Mouse (Mus musculus): ENCODE measurements at regions not wholly inside any gene's neighbourhood (a gene's known extent, or its start where the extent isn't known, plus 50 kb on each side); places are given as distances from the start of the nearest gene placed in this dataset.

DNA sequence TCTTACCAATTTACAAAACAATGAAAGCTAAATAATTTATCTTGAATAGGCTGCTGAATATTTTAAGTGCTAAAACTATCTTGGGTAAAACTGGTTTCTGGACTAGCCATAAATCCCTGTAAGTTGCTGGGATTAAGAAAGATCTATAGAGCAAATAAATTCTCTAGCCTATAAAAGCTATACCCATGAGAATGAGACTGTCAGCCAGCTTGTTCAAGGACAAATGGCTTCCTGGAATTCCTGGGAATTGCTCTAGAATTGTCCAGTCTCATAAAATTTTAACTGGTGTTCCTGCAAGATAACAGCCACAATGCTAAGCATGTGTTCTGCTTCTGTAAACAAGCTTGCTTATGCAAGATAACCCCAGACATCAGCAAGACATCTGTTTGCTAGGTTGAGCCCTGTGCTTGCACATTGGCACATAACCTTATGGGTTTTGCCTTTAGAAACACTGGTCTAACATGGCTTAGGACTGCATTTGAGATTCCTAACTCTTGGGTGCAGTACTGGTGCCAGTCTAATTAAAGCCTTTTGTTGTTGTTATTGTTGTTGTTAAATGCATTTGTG, 180.2 kb upstream of the Syt10 start:
- no peak overlapping the region for H3K9ac ChIP-seq (replicated peaks)
- H3K4me1 ChIP-seq (replicated peaks): no peaks in the 10 kb centered on the region
- no peaks in the 10 kb centered on the region for H3K36me3 ChIP-seq
- H3K9me3 ChIP-seq: no peaks in the 10 kb centered on the region
- H3K4me2 ChIP-seq: no peak overlapping the region
- H3K27me3 ChIP-seq: no peaks in the 10 kb centered on the region
- no peak overlapping the region for H3K4me3 ChIP-seq (replicated peaks)
- no peak overlapping the region for H3K27ac ChIP-seq
- no peak for ATAC-seq (ENCODE audit: insufficient number of reproducible peaks, insufficient read depth, low FRiP score, low TSS enrichment, low read depth)

DNA sequence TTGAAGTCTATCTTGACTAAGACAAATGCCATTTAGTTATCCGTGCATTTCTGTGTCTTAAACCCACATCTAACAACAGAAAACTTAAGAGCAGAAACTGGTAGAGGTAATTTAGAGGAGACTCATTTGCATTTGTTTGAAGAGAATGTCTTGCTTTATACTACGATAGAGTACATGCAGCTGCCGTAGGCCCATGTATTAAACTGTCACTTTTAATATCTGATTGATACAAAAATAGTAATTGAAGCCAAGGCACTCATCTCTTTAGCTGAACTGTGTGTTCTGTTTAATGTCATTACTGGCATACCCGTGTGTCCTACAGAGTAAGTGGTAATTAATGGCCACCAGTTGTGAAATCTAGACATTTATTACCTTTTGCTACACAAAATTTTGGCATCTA, 181.5 kb upstream of the Syt10 start:
- H3K36me3 ChIP-seq: no peaks in the 10 kb centered on the region
- H3K4me3 ChIP-seq (replicated peaks): no peak overlapping the region
- H3K9ac ChIP-seq (replicated peaks): no peak overlapping the region
- no peak for ATAC-seq (ENCODE audit: insufficient number of reproducible peaks, insufficient read depth, low FRiP score, low TSS enrichment, low read depth)
- no peak overlapping the region for H3K4me2 ChIP-seq
- no peaks in the 10 kb centered on the region for H3K27me3 ChIP-seq
- H3K9me3 ChIP-seq: no peaks in the 10 kb centered on the region
- no peaks in the 10 kb centered on the region for H3K4me1 ChIP-seq (replicated peaks)
- H3K27ac ChIP-seq: no peak overlapping the region
- 38% methylated on average over 4 of the region's 4 CpGs for WGBS

DNA sequence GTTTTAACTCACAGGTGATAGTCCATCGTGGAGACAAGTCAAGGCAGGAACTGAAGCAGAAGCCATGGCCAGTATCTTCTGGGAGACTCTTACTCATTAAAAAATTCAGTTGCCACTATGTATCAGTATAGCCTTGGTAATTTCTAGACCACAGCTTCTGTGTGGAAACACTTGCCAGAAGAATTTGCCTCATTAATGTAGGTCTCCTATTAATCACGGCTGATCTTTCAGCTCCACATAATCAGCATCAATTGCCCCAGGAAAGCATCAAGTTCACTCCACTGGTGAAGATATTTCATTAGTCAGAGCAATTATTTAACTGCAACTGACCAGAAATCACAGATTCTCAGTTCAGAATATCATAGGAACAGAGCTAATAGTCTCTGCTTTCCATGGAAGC, 189.8 kb upstream of the Alg10b start:
- H3K9me3 ChIP-seq: no peaks in the 10 kb centered on the region
- no peak overlapping the region for H3K4me3 ChIP-seq (replicated peaks)
- H3K27me3 ChIP-seq: no peaks in the 10 kb centered on the region
- ATAC-seq (ENCODE audit: insufficient number of reproducible peaks, insufficient read depth, low FRiP score, low TSS enrichment, low read depth): no peak
- no peak overlapping the region for H3K27ac ChIP-seq
- H3K4me1 ChIP-seq (replicated peaks): no peaks in the 10 kb centered on the region
- H3K4me2 ChIP-seq: no peak overlapping the region
- WGBS: 79% methylated on average over 2 of the region's 2 CpGs
- no peaks in the 10 kb centered on the region for H3K36me3 ChIP-seq
- H3K9ac ChIP-seq (replicated peaks): no peak overlapping the region

DNA sequence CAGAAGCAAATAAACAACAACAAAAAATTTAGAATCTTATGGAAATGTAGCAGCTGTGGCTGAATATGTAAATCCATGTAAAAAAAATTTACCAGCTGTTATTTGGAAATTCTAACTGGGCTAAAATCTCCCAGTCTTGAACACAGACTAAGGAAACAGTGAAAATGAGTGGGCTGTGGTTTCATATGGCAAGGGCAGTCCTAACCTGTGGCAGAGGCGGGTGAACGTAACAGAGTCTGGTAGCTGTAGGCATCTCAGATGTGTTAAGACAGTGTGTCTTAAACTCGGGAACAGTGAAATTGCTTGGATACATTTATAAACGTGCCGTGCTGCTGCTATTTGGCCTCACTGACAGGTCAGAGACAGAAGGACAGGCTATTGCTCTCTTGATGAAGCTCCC, 178.4 kb upstream of the Alg10b start:
- H3K4me3 ChIP-seq (replicated peaks): no peak overlapping the region
- WGBS: 57% methylated on average over 5 of the region's 5 CpGs
- H3K36me3 ChIP-seq: no peaks in the 10 kb centered on the region
- peaks cover 4% of the 10 kb centered on the region; the same call in 1 of the 2 replicates for H3K4me1 ChIP-seq (replicated peaks)
- no peak overlapping the region for H3K27ac ChIP-seq
- H3K27me3 ChIP-seq: no peaks in the 10 kb centered on the region
- no peak overlapping the region for H3K4me2 ChIP-seq
- no peak overlapping the region for H3K9ac ChIP-seq (replicated peaks)
- no peak for ATAC-seq (ENCODE audit: insufficient number of reproducible peaks, insufficient read depth, low FRiP score, low TSS enrichment, low read depth)
- H3K9me3 ChIP-seq: no peaks in the 10 kb centered on the region

DNA sequence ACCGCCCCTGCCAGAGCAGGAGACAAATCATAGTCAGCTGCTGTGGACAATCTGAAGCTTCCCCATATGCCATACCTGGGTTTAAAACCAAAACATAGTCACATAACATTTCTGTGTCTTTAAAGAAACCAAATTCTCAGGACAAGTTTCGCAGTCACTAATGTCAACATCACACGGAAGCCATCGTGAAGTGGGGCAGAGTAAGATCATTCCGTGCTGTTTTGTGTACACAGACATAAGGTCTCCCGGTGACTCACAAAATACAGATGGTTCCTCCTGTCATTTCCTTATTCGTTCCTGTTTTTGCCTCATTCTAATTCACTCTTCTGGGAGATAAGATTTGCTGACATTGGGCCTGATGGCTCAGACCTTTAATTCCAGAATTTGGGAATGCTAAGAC, 162.1 kb upstream of the Alg10b start:
- no peak overlapping the region for H3K27ac ChIP-seq
- H3K9ac ChIP-seq (replicated peaks): no peak overlapping the region
- no peaks in the 10 kb centered on the region for H3K9me3 ChIP-seq
- ATAC-seq (ENCODE audit: insufficient number of reproducible peaks, insufficient read depth, low FRiP score, low TSS enrichment, low read depth): no peak
- no peaks in the 10 kb centered on the region for H3K4me1 ChIP-seq (replicated peaks)
- no peak overlapping the region for H3K4me2 ChIP-seq
- 86% methylated on average over 7 of the region's 7 CpGs for WGBS
- no peak overlapping the region for H3K4me3 ChIP-seq (replicated peaks)
- H3K27me3 ChIP-seq: no peaks in the 10 kb centered on the region
- no peaks in the 10 kb centered on the region for H3K36me3 ChIP-seq

DNA sequence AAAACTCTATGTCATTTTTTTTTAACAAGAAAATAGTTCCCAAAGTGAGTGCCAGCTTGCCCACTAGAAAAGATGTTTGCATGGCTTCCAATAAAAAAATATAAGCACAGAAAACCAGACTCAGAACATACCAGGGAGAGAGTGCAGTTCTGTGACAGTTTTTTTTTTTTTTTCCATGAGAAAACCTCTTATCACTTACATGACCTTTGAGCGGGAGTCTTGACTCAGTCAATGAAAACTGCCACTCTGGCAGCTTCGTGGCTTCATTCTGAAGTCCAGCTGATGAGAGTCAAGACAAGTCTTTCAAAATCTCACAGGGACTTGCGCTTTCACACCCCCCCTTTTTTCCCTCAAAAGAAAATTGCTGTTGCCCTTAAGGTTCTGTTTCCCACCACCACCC, 158.3 kb upstream of the Alg10b start:
- Histone ChIP-seq H3K36me3 (no peaks in the 10 kb centered on the region), H3K9ac (replicated peaks) (no peak overlapping the region), H3K4me3 (replicated peaks) (no peak overlapping the region), H3K9me3 (no peaks in the 10 kb centered on the region), H3K4me1 (replicated peaks) (no peaks in the 10 kb centered on the region), H3K27ac (no peak overlapping the region), H3K27me3 (no peaks in the 10 kb centered on the region), H3K4me2 (no peak overlapping the region)
- WGBS: 89% methylated on average over 3 of the region's 3 CpGs
- ATAC-seq (ENCODE audit: insufficient number of reproducible peaks, insufficient read depth, low FRiP score, low TSS enrichment, low read depth): no peak

DNA sequence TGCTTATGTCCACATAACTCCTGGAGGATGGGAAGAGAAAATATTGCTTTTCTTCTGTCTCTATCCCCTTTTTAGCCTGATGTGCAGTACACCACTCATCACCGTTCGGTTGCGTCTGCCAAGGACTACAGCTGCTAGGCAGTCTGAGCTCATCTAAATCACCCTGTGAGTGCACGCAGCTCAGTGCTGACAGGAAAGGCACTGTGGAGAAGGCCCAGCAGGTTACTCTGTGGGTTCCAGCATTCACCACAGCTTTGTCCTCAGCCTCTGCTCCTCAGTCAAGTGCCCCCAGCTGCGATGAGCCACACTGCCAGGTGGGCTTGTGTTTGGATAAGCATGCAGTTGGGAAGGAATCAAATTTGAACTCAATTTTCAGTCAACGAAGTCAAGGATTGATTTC, 152.0 kb upstream of the Alg10b start:
- H3K4me2 ChIP-seq: no peak overlapping the region
- WGBS: 75% methylated on average over 6 of the region's 6 CpGs

DNA sequence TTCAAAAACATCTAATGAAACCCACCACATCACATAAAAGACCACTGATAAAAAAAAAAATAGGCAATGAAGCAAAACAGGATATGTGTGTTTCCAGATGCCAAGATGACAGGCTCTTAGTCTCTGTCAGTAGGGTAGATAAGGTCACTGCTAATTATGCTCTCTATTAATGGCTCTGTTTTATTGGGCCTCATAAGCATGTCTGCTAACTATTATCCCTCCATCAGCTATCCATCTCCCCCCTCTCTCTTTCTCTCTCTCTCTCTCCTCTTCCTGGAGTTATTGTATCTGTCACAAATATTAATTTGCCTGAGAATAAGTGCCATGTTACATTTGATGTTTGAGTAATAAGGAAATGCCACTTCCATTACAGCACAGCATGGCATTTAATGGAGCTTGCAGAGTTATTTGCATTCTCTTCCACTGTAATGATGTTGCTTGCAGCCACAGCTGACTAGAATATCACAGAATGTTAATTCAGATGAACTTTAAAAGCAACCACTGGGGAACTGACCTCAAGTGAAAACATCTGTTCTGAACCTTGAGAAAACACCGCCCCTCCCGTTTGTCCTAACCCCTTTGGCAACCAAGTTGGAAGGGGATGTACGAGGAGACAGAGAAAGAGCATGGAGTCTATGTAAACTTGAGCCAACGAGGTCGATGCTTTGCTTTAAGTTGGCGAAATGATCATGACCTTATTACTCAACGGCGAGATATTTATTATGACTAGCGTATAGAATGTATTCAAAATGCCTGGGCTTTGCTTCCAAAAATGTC, 141.7 kb upstream of the Alg10b start:
- Histone ChIP-seq H3K9me3 (no peaks in the 10 kb centered on the region), H3K27me3 (no peaks in the 10 kb centered on the region), H3K4me3 (replicated peaks) (no peak overlapping the region), H3K36me3 (no peaks in the 10 kb centered on the region), H3K27ac (no peak overlapping the region), H3K4me2 (no peak overlapping the region), H3K4me1 (replicated peaks) (peaks cover 12% of the 10 kb centered on the region; the same call in 1 of the 2 replicates), H3K9ac (replicated peaks) (no peak overlapping the region)
- WGBS: 55% methylated on average over 9 of the region's 9 CpGs
- ATAC-seq (ENCODE audit: insufficient number of reproducible peaks, insufficient read depth, low FRiP score, low TSS enrichment, low read depth): no peak

More for the DNA sequence above, 152.0 kb upstream of the Alg10b start:
- no peak overlapping the region for H3K27ac ChIP-seq
- H3K4me1 ChIP-seq (replicated peaks): no peaks in the 10 kb centered on the region
- no peak overlapping the region for H3K4me3 ChIP-seq (replicated peaks)
- H3K9ac ChIP-seq (replicated peaks): no peak overlapping the region
- H3K9me3 ChIP-seq: no peaks in the 10 kb centered on the region
- no peaks in the 10 kb centered on the region for H3K27me3 ChIP-seq
- H3K36me3 ChIP-seq: no peaks in the 10 kb centered on the region
- ATAC-seq (ENCODE audit: insufficient number of reproducible peaks, insufficient read depth, low FRiP score, low TSS enrichment, low read depth): no peak

DNA sequence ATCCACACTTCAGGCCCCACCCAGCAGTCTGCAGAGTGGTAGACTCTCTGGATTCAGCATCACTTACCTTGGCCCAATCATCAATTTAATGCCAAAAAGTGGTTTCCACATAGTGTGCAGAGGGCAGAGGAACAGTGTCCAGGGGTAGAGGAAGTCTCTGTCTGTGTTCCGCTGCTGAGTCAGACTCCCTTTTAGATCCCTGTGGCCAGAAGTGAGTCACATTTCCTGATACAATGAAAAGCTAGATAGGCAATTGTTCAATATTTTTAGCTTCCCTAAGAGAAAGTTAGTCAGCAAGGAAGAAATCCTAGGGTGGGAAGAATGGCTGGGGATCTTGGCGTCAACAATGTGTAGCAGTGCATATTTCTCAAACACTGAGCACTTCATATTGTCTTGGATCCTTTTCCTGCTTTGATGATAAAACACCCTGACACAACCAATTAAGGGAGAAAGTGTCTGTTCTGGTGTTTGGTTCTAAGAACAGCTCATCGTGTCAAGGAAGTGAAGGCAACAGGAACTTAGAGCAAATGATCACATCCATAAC, 114.6 kb upstream of the Alg10b start:
- Histone ChIP-seq H3K9ac (replicated peaks) (no peak overlapping the region), H3K27me3 (no peaks in the 10 kb centered on the region), H3K27ac (no peak overlapping the region), H3K4me3 (replicated peaks) (no peak overlapping the region), H3K9me3 (no peaks in the 10 kb centered on the region), H3K4me1 (replicated peaks) (no peaks in the 10 kb centered on the region), H3K36me3 (no peaks in the 10 kb centered on the region), H3K4me2 (no peak overlapping the region)
- ATAC-seq (ENCODE audit: insufficient number of reproducible peaks, insufficient read depth, low FRiP score, low TSS enrichment, low read depth): no peak
- WGBS: 84% methylated on average over 3 of the region's 3 CpGs

DNA sequence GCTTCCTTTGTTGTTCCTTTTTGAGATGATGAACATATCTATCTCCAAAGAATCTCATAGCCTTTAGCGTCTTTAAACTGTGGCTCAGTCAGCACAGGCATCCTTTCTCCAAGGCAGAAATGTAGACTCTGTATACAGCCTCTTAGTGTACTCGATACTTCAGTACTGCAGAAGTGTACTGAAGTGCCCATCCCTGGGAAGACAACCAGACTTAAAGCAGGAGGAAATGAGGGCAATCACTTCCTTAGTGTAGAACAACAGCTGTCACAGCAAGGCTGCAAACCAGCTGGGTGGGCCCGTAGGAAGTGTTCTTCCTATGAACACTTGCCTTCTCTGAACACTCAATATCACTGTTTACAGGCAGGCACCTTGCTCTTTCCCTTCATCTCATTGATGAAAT, 110.5 kb upstream of the Alg10b start:
- Histone ChIP-seq H3K4me3 (replicated peaks) (no peak overlapping the region), H3K4me1 (replicated peaks) (no peaks in the 10 kb centered on the region), H3K27me3 (no peaks in the 10 kb centered on the region), H3K4me2 (no peak overlapping the region), H3K36me3 (no peaks in the 10 kb centered on the region), H3K9ac (replicated peaks) (no peak overlapping the region), H3K9me3 (no peaks in the 10 kb centered on the region), H3K27ac (no peak overlapping the region)
- 65% methylated on average over 3 of the region's 3 CpGs for WGBS
- ATAC-seq (ENCODE audit: insufficient number of reproducible peaks, insufficient read depth, low FRiP score, low TSS enrichment, low read depth): no peak

DNA sequence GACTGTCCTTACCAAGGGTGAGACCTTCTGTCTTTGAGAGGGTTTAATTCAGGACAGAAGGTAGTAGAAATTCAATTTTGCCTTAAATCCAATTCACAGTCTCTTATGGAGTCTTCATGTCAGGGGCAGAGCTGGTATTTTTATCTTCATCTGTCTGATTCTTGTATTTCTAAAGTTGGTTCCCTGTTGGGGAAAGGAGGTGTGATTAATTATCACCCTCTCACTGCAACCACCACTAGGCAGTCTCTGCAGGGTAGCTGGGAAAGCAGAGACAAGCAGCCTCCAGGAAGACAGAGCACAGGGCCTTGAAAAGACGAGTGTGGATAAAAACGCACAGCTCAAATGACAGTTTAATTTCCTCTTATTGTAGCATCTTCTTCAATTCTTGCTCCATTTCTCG, 104.4 kb upstream of the Alg10b start:
- no peak for ATAC-seq (ENCODE audit: insufficient number of reproducible peaks, insufficient read depth, low FRiP score, low TSS enrichment, low read depth)

DNA sequence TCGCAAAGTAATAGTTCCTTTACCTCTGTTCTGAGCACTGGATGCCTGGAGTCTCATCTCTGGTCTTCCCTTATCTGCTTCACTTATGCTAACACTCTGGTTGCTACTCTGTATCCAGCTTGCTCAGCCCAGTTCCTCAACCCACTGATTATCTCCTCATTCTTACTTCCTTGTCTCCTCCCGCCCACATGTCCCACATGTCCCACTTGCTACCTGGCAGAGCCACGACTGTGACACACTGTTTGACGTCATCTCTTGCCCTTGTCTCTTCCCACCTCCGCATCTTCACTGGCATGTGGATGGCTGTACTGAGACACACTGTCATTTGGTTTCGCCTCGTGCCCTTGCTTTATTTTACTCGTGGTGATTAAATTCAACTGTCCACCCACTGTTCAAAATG, 100.1 kb upstream of the Alg10b start:
- no peaks in the 10 kb centered on the region for H3K36me3 ChIP-seq
- no peaks in the 10 kb centered on the region for H3K27me3 ChIP-seq
- ATAC-seq (ENCODE audit: insufficient number of reproducible peaks, insufficient read depth, low FRiP score, low TSS enrichment, low read depth): no peak
- H3K9me3 ChIP-seq: no peaks in the 10 kb centered on the region
- no peak overlapping the region for H3K4me2 ChIP-seq
- 90% methylated on average over 8 of the region's 8 CpGs for WGBS
- no peak overlapping the region for H3K4me3 ChIP-seq (replicated peaks)
- no peak overlapping the region for H3K9ac ChIP-seq (replicated peaks)
- H3K27ac ChIP-seq: no peak overlapping the region
- no peaks in the 10 kb centered on the region for H3K4me1 ChIP-seq (replicated peaks)

More for the DNA sequence above, 104.4 kb upstream of the Alg10b start:
- Histone ChIP-seq H3K9ac (replicated peaks) (no peak overlapping the region), H3K9me3 (no peaks in the 10 kb centered on the region), H3K27ac (no peak overlapping the region), H3K36me3 (no peaks in the 10 kb centered on the region), H3K4me2 (no peak overlapping the region), H3K4me1 (replicated peaks) (no peaks in the 10 kb centered on the region), H3K4me3 (replicated peaks) (no peak overlapping the region), H3K27me3 (no peaks in the 10 kb centered on the region)
- 66% methylated on average over 3 of the region's 3 CpGs for WGBS

All from limb, embryonic 12.5 days (tissue).